Mouse (Mus musculus): Measurements from ENCODE around the gene Hoxd11. TPM values are rescaled to one million over a fixed set of nuclear protein-coding genes. Genes with fewer than 3 reads are reported as not detected.

Gene Hoxd11
- polyA plus RNA-seq, 1 experiment: 2.1 TPM

DNA sequence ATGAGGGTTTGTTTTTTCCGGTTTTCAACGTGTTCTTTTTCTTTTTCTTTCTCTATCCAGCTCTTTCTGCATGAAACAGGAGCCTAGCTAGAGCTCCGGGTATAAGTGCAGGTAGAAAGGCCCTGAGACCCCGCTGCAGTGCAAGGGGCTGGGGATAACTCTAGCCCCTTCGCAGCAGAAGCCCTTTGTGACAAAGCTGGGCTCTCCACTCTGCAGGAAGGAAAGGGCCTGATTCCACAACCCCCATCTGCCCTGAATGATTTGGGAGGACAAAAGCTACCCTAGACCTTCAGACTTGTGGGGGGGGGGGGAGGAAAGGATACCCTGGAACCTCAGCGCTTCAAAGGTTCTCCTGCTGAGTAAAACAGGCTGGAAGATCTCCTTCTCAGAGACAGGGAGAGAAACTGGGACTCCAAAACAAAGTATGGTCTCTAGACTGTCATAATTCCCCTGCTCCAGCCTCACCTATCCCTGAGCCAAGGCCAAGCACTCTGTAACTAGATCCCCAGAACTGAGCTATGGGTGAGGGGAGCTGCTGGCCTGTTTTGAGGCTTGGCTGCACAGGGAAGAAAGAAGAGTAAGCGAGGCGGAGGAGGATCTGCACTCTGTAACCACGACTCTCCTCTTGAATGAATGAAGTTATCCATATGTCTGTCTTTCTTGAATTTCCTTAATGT lies 2.8 kb upstream of the Hoxd11 start:
- H3K4me3 ChIP-seq (ENCODE audit: insufficient read depth, low read depth, low read length): no peak overlapping the region
- no peak for DNase-seq
- 57% methylated on average over 9 of the region's 9 CpGs for WGBS
- H3K27ac ChIP-seq (ENCODE audit: insufficient read depth, low read depth, low read length): no peak overlapping the region
- no peak for TF ChIP-seq POLR2A (IDR thresholded peaks at IDR 0.05; ENCODE audit: low read depth, low read length)
- TF ChIP-seq CTCF (conservative IDR thresholded peaks at IDR 0.05; ENCODE audit: insufficient read depth, insufficient read length, low read depth, low read length): no peak
- no peaks in the 10 kb centered on the region for H3K4me1 ChIP-seq (ENCODE audit: control insufficient read depth, insufficient read depth, low read length)
- peaks cover 2% of the 10 kb centered on the region for H3K27me3 ChIP-seq (replicated peaks; ENCODE audit: control insufficient read depth, insufficient read depth, low read length)
- no peaks in the 10 kb centered on the region for H3K36me3 ChIP-seq (ENCODE audit: control insufficient read depth, insufficient read depth, low read length)

DNA sequence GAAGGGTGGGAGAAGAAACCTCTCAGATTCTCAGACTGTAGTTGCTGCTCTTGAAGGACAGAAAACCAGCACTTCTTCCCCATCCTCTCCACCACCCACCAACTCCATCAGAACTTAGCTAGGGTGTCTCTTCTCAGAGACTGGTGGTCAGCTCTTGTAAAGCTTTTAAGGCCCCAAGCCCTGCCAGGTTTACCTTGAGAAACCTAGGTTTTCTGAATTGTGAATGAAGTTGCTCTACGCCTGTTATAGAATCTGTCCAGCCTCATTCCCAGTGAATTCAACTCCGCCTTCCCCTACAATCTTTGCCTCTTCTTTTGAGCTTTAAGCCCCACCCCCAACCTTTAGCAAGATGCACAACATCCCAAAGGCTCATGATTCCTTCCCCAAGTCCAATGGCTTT lies 2.3 kb upstream of the Hoxd11 start:
- no peaks in the 10 kb centered on the region for H3K4me1 ChIP-seq (ENCODE audit: control insufficient read depth, insufficient read depth, low read length)

DNA sequence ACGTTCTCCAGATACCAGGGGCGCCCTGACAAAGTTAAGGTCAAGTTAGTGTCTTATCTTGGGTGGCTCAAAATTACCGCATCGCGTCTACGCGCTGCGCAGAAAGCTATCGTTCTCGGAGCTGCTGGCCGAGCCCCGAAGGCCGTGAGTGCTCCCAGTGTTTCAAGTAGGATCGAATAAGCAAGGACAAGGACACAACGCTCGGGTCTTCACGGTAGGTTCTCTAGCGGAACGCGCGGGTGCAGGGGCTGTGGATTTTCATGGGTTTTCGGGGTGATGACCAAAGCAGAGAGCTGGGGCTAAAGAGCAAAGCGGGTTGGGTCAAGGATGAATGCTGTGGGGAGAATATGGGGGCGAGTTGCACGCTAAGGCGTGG lies 227 bp downstream of the Hoxd11 start:
- TF ChIP-seq CTCF (conservative IDR thresholded peaks at IDR 0.05; ENCODE audit: insufficient read depth, insufficient read length, low read depth, low read length) (no peak), POLR2A (IDR thresholded peaks at IDR 0.05; ENCODE audit: low read depth, low read length) (no peak)
- Histone ChIP-seq H3K4me1 (ENCODE audit: control insufficient read depth, insufficient read depth, low read length) (no peaks in the 10 kb centered on the region), H3K27me3 (replicated peaks; ENCODE audit: control insufficient read depth, insufficient read depth, low read length) (peaks cover 9% of the 10 kb centered on the region), H3K4me3 (ENCODE audit: insufficient read depth, low read depth, low read length) (peak overlapping the region; percentile 44), H3K36me3 (ENCODE audit: control insufficient read depth, insufficient read depth, low read length) (no peaks in the 10 kb centered on the region), H3K27ac (ENCODE audit: insufficient read depth, low read depth, low read length) (peak overlapping the region; percentile 61; the same call in 1 of the 2 replicates)
- DNase-seq: no peak
- WGBS: 7% methylated on average over 26 of the region's 26 CpGs

More for the DNA sequence above, 2.3 kb upstream of the Hoxd11 start:
- H3K27me3 ChIP-seq (replicated peaks; ENCODE audit: control insufficient read depth, insufficient read depth, low read length): peaks cover 5% of the 10 kb centered on the region
- H3K4me3 ChIP-seq (ENCODE audit: insufficient read depth, low read depth, low read length): no peak overlapping the region
- H3K27ac ChIP-seq (ENCODE audit: insufficient read depth, low read depth, low read length): no peak overlapping the region
- WGBS: 79% methylated on average over 2 of the region's 2 CpGs
- no peak for DNase-seq
- no peaks in the 10 kb centered on the region for H3K36me3 ChIP-seq (ENCODE audit: control insufficient read depth, insufficient read depth, low read length)
- TF ChIP-seq CTCF (conservative IDR thresholded peaks at IDR 0.05; ENCODE audit: insufficient read depth, insufficient read length, low read depth, low read length): no peak
- TF ChIP-seq POLR2A (IDR thresholded peaks at IDR 0.05; ENCODE audit: low read depth, low read length): no peak

DNA sequence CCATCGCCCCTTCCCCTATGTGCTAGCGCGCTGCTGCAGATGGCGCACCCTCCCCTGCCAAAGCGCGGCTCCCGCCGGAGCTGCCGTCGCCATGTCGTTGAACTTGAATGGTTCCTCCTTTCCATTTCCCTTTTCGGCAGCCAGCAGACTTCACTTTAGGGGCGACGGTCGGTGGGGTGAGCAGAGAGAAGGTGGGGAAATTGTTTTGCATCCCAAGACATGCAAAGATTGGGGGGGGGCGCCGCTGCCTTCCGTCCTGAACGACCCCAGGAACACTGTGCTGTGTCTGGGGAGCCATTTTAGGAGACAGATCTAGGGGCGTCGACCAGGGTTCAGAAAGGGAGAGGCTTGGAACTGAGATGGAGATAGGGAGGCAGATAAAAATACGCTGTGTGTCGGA lies 623 bp downstream of the Hoxd11 start:
- H3K4me1 ChIP-seq (ENCODE audit: control insufficient read depth, insufficient read depth, low read length): no peaks in the 10 kb centered on the region
- no peak for DNase-seq
- H3K36me3 ChIP-seq (ENCODE audit: control insufficient read depth, insufficient read depth, low read length): no peaks in the 10 kb centered on the region
- WGBS: 8% methylated on average over 23 of the region's 23 CpGs
- peak overlapping the region; percentile 44 for H3K4me3 ChIP-seq (ENCODE audit: insufficient read depth, low read depth, low read length)
- H3K27ac ChIP-seq (ENCODE audit: insufficient read depth, low read depth, low read length): peak overlapping the region; percentile 61; the same call in 1 of the 2 replicates
- TF ChIP-seq POLR2A (IDR thresholded peaks at IDR 0.05; ENCODE audit: low read depth, low read length) (no peak), CTCF (conservative IDR thresholded peaks at IDR 0.05; ENCODE audit: insufficient read depth, insufficient read length, low read depth, low read length) (no peak)
- peaks cover 9% of the 10 kb centered on the region for H3K27me3 ChIP-seq (replicated peaks; ENCODE audit: control insufficient read depth, insufficient read depth, low read length)

DNA sequence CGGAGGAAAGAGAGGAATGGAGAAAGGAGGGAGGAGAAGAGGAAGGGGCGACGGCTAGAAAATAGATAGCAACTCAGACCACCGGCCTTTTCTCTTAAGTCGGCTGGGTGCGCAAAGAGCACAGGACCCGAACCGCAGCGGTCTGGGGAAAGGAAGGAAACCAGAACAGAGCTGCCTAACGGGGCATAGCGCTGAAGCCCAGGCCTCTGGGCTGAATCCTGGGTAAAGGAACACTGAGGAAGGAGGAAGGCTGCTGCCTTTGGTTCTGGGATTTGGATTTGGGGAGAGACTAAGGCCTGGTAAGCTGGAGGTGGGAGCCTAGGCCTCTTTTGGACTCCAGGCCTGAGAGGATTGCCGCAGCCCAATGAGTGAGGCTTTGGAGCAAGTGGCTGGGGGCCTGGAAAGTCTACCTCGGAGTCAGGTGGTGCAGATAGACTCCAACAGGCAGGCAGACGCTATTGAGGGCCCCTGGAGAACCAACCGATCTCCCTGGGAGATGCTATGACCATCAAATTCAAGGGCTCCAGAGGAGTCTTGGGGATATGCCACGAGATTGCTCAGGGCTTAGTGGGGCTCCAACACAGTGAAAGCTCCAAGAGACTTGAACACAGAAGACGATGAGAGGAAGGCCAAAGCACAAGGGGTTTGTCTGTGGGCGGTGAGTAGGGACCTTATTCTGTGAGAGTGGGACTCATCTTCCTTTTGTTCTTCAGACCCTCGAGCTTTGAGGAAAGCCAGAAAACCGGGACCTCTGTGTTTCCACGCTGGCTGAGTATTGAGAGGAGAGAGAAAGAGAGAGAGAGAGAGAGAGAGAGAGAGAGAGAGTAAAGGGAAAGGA lies 1.4 kb downstream of the Hoxd11 start:
- H3K27me3 ChIP-seq (replicated peaks; ENCODE audit: control insufficient read depth, insufficient read depth, low read length): peaks cover 9% of the 10 kb centered on the region
- no peak for DNase-seq
- H3K4me1 ChIP-seq (ENCODE audit: control insufficient read depth, insufficient read depth, low read length): no peaks in the 10 kb centered on the region
- H3K36me3 ChIP-seq (ENCODE audit: control insufficient read depth, insufficient read depth, low read length): no peaks in the 10 kb centered on the region
- peak overlapping the region; percentile 12 for H3K27ac ChIP-seq (ENCODE audit: insufficient read depth, low read depth, low read length)
- TF ChIP-seq POLR2A (IDR thresholded peaks at IDR 0.05; ENCODE audit: low read depth, low read length) (no peak), CTCF (conservative IDR thresholded peaks at IDR 0.05; ENCODE audit: insufficient read depth, insufficient read length, low read depth, low read length) (no peak)
- peak overlapping the region; percentile 44; the same call in 1 of the 2 replicates for H3K4me3 ChIP-seq (ENCODE audit: insufficient read depth, low read depth, low read length)
- 40% methylated on average over 21 of the region's 21 CpGs for WGBS

DNA sequence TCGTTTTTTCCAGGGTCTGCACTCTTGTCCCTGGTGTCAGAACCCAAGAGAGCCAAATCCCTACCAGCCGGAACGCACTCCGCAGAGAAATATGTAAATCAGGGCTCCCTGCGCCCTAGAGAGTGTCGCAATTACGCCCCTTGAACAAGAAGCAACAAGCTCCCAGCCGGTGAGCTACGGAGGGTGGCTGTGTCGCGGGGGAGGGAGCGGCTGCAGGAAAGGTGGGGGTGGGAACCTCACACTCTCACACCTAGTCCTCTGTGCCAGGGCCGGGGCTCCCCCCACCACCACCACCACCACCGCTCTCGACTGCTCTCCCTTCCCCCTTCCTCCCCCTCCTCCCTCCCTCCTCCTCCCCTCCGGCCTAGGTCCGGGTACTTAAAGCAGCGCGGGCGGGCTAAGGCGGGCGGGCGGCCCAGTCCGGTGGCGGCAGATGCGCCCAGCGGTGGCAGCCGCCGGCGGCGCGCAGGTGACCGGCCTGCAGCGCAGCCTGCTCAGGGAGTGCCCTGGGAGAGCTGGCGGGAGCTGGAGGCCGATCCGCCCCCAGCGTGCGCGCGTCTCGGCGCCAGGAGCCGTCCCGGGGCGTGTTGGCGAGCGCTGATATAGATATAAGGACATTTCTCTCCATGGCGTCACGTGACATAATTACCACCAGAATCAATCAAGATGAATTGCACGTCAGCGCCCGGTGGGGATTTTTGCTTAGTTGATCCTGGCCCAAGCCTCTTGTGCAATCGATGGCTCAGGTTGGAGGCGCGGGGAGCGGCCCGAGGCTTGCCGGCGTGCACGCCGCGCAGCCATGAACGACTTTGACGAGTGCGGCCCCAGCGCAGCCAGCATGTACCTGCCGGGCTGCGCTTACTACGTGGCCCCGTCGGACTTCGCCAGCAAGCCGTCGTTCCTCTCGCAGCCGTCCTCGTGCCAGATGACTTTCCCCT lies 2.5 kb downstream of the Hoxd11 start:
- TF ChIP-seq CTCF (conservative IDR thresholded peaks at IDR 0.05; ENCODE audit: insufficient read depth, insufficient read length, low read depth, low read length) (no peak), POLR2A (IDR thresholded peaks at IDR 0.05; ENCODE audit: low read depth, low read length) (no peak)
- H3K4me3 ChIP-seq (ENCODE audit: insufficient read depth, low read depth, low read length): peak overlapping the region; percentile 31
- peak overlapping the region; percentile 59; the same call in 1 of the 2 replicates for H3K27ac ChIP-seq (ENCODE audit: insufficient read depth, low read depth, low read length)
- H3K36me3 ChIP-seq (ENCODE audit: control insufficient read depth, insufficient read depth, low read length): no peaks in the 10 kb centered on the region
- 2% methylated on average over 75 of the region's 78 CpGs for WGBS
- DNase-seq: peak; percentile 39
- H3K4me1 ChIP-seq (ENCODE audit: control insufficient read depth, insufficient read depth, low read length): no peaks in the 10 kb centered on the region
- H3K27me3 ChIP-seq (replicated peaks; ENCODE audit: control insufficient read depth, insufficient read depth, low read length): peaks cover 9% of the 10 kb centered on the region
